Mouse (Mus musculus) liver, postnatal 0 days (tissue): Measurements from ENCODE around the gene Pax2. TPM values are rescaled to one million over a fixed set of nuclear protein-coding genes. Genes with fewer than 3 reads are reported as not detected.
A peak's percentile ranks its signal among the peaks of the same experiment; 100 is the strongest.

Source experiments
- ATAC-seq: fragments of 200-750 bp; cut with Nextera tagmentation; 2 replicates; pipeline ENCODE4 v1.8.0; 2017; ENCODE audit warnings: mild to moderate bottlenecking, moderate library complexity
- DNase-seq: peaks from one replicate; pipeline ENCODE4 v3.0.0-alpha.2; 2016
- H3K27ac ChIP-seq: fragments of 300-500 bp; sonication (generic); 2 replicates; pipeline ENCODE4 v1.5.1; 2014; ENCODE audit warnings: antibody characterized with exemption, moderate library complexity, mild to moderate bottlenecking, low read depth
- H3K27me3 ChIP-seq: fragments of 300-500 bp; sonication (generic); 2 replicates; pipeline ENCODE4 v1.6.1; 2014; ENCODE audit warnings: low read length, control low read depth, mixed read lengths; ENCODE audit not compliant: insufficient read depth
- H3K36me3 ChIP-seq: fragments of 300-500 bp; sonication (generic); replicated peaks from 2 replicates; pipeline ENCODE4 v1.6.1; 2014; ENCODE audit warnings: mild to moderate bottlenecking, control low read depth, low read length, moderate library complexity, mixed read lengths; ENCODE audit not compliant: insufficient read depth
- H3K4me1 ChIP-seq: fragments of 300-500 bp; sonication (generic); 2 replicates; pipeline ENCODE4 v1.6.1; 2014; ENCODE audit warnings: antibody characterized with exemption, mild to moderate bottlenecking, control low read depth; ENCODE audit not compliant: insufficient read depth
- H3K4me2 ChIP-seq: fragments of 300-500 bp; sonication (generic); 2 replicates; pipeline ENCODE4 v1.6.1; 2014; ENCODE audit warnings: low read depth, mild to moderate bottlenecking, low read length, moderate library complexity, mixed read lengths
- H3K4me3 ChIP-seq: fragments of 300-500 bp; sonication (generic); 2 replicates; pipeline ENCODE4 v1.5.1; 2014; ENCODE audit warnings: low read depth, low read length
- H3K9ac ChIP-seq: fragments of 300-500 bp; sonication (generic); replicated peaks from 2 replicates; pipeline ENCODE4 v1.6.1; 2014; ENCODE audit warnings: mild to moderate bottlenecking, moderate library complexity
- H3K9me3 ChIP-seq: fragments of 300-500 bp; sonication (generic); 2 replicates; pipeline ENCODE4 v1.6.1; 2016; ENCODE audit warnings: mild to moderate bottlenecking, control low read depth, low read length, mixed read lengths
- CTCF ChIP-seq: sonication (generic); IDR thresholded peaks from 2 replicates; pipeline ENCODE4 v1.5.1; 2016; ENCODE audit warnings: antibody characterized with exemption, low read depth
- EP300 ChIP-seq: IDR thresholded peaks from 2 replicates; pipeline ENCODE4 v1.6.1; 2016; ENCODE audit warnings: antibody characterized with exemption, low read depth, mild to moderate bottlenecking
- WGBS: fragments of 180-500 bp; shearing (Covaris S2); extraction: QIAGEN DNeasy Blood & Tissue Kit; methylation state at CpG from one replicate; pipeline ENCODE4 v1.1.7; 2014; ENCODE audit not compliant: insufficient replicate concordance; 5-methylcytosine and 5-hydroxymethylcytosine counted together
- polyA plus RNA-seq: library from polyadenylated mRNA; unstranded; fragments of >200 nt; fragmentation: Nextera tagmentation; extraction: Ambion mirVana; gene quantifications from 2 replicates; pipeline ENCODE4 v1.2.1, GENCODE M21; 2015

Gene Pax2
- polyA plus RNA-seq, 1 experiment from 2014 or later: not detected

- Histone ChIP-seq H3K4me1 (peaks cover 5% of the 10 kb centered on the region), H3K36me3 (no peaks in the 10 kb centered on the region), H3K4me2 (peak overlapping the region; percentile 39), H3K9me3 (no peaks in the 10 kb centered on the region), H3K9ac (no peak overlapping the region), H3K27me3 (peaks cover 94% of the 10 kb centered on the region), H3K27ac (no peak overlapping the region), H3K4me3 (peak overlapping the region; percentile 22; the same call in 1 of the 2 replicates)
- DNase-seq (no peak), ATAC-seq (no peak)
- TF ChIP-seq CTCF: no peak
- TF ChIP-seq EP300: no peak
- WGBS: 1% methylated on average over 48 of the region's 48 CpGs
Measured at GRCm38 (mm10) chr19:44741091-44741763, 14.6 kb upstream of the Pax2 start.

- peaks cover 94% of the 10 kb centered on the region for H3K27me3 ChIP-seq
- H3K9me3 ChIP-seq: no peaks in the 10 kb centered on the region
- no peaks in the 10 kb centered on the region for H3K36me3 ChIP-seq
- 2% methylated on average over 13 of the region's 13 CpGs for WGBS
- peaks cover 5% of the 10 kb centered on the region for H3K4me1 ChIP-seq
- peak overlapping the region; percentile 39 for H3K4me2 ChIP-seq
- DNase-seq (no peak), ATAC-seq (no peak)
- no peak overlapping the region for H3K27ac ChIP-seq
- H3K4me3 ChIP-seq: 0 out of 2 replicates have a peak overlapping the region, but pooled peaks have one; percentile 22
- no peak overlapping the region for H3K9ac ChIP-seq
- TF ChIP-seq CTCF (no peak), EP300 (no peak)
Measured at GRCm38 (mm10) chr19:44741764-44742127, 14.1 kb upstream of the Pax2 start.

GRCm38 (mm10) chr19:44742131-44743020 is 13.5 kb upstream of the Pax2 start:
- H3K36me3 ChIP-seq: no peaks in the 10 kb centered on the region
- peak overlapping the region; percentile 39; the same call in 1 of the 2 replicates for H3K4me2 ChIP-seq
- no peak overlapping the region for H3K4me3 ChIP-seq
- H3K4me1 ChIP-seq: peaks cover 5% of the 10 kb centered on the region
- ATAC-seq (no peak), DNase-seq (no peak)
- H3K27ac ChIP-seq: no peak overlapping the region
- H3K27me3 ChIP-seq: peaks cover 94% of the 10 kb centered on the region
- no peak overlapping the region for H3K9ac ChIP-seq
- no peaks in the 10 kb centered on the region for H3K9me3 ChIP-seq
- WGBS: 3% methylated on average over 22 of the region's 22 CpGs
- no peak for TF ChIP-seq CTCF
- TF ChIP-seq EP300: no peak

DNA sequence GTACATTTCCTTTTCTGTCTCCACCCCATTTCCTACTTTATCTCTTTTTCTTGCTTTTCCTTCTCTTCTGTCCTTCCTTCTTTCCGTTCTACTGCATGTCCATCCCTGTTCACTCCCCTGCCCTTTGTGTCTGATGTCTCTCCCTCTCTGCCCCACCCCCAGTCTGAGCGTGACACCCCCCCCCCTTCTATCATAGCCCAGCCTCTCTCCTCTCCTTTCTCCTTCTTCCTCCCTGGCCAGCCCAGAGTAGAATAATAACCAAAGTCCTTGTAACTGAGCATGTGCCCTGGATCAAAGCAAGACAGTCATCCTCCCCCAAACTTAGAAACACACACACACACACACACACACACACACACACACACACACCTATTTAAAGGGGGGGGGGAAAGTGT is 12.8 kb upstream of the Pax2 start:
- no peak overlapping the region for H3K27ac ChIP-seq
- WGBS: 0% methylated on average over 2 of the region's 2 CpGs
- H3K9me3 ChIP-seq: no peaks in the 10 kb centered on the region
- DNase-seq (no peak), ATAC-seq (no peak)
- H3K27me3 ChIP-seq: peaks cover 97% of the 10 kb centered on the region
- peaks cover 5% of the 10 kb centered on the region for H3K4me1 ChIP-seq
- H3K9ac ChIP-seq: no peak overlapping the region
- H3K4me2 ChIP-seq: no peak overlapping the region
- no peak overlapping the region for H3K4me3 ChIP-seq
- no peak for TF ChIP-seq CTCF
- H3K36me3 ChIP-seq: no peaks in the 10 kb centered on the region

DNA sequence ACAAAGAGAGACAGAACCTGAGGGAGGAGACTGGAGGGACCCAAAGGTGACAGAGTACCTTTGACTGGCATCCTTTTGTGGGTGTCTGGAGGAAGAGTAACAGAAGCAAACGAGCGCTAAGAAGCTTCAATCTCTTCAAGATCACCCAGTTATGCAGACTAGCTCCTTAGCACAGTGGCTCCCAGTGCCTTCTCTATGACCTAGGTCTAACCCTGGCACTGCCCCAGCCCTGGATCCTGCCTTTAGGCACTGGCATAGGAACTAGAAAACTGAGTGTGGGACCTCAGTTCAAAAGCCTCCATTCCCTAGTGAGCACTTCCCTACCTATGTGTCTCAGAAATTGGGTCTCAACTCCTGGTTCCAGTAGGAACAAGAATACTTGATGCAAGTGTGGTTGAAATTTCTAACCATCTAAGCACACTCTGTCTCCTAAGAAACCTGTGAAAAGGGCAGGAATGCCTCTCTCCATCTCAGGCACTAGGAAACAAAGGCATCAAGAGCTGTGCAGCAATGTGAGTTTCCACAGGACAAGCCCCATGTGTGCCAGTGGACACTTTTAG is 11.8 kb upstream of the Pax2 start:
- ATAC-seq (no peak), DNase-seq (no peak)
- H3K9ac ChIP-seq: no peak overlapping the region
- TF ChIP-seq CTCF (no peak), EP300 (no peak)
- no peak overlapping the region for H3K4me3 ChIP-seq
- peaks cover 98% of the 10 kb centered on the region for H3K27me3 ChIP-seq
- H3K4me1 ChIP-seq: peaks cover 5% of the 10 kb centered on the region
- 9% methylated on average over 2 of the region's 2 CpGs for WGBS
- H3K4me2 ChIP-seq: no peak overlapping the region
- H3K27ac ChIP-seq: no peak overlapping the region
- H3K9me3 ChIP-seq: no peaks in the 10 kb centered on the region
- no peaks in the 10 kb centered on the region for H3K36me3 ChIP-seq

DNA sequence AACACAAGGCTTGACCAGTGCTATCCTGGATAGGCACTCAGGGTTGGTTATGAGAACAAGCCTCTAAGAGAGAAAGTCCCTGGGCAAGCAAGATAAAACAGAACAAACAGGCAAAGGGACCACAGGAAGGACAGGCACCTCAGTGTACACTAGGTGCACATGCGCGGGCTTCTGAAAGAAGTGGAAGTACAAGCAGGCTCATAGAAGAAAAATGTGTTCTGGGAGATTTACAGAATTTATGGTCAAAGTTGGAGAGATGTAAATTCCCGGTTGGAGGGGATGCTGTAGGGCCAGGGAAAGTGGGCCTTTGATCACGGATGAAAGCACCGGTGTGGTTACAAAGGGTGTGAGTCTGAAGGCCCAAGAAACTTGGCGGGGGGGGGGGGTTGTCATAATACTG is 10.1 kb upstream of the Pax2 start:
- Histone ChIP-seq H3K27me3 (peaks cover 98% of the 10 kb centered on the region), H3K9me3 (no peaks in the 10 kb centered on the region), H3K36me3 (no peaks in the 10 kb centered on the region), H3K4me2 (no peak overlapping the region), H3K9ac (no peak overlapping the region), H3K4me1 (peaks cover 5% of the 10 kb centered on the region), H3K27ac (no peak overlapping the region), H3K4me3 (no peak overlapping the region)
- no peak for TF ChIP-seq EP300
- no peak for TF ChIP-seq CTCF
- 9% methylated on average over 6 of the region's 6 CpGs for WGBS
- ATAC-seq (no peak), DNase-seq (no peak)
